Mouse (Mus musculus) spleen, postnatal 14 days (tissue): ENCODE results near the gene Chd3.
A peak's percentile ranks its signal among the peaks of the same experiment; 100 is the strongest.
"Not testable (repeated sequence)": the region's sequence is repeated elsewhere in the genome, so short reads cannot be mapped to it uniquely, and the experiment has no call there.

ENCODE experiments used
- DNase-seq, 2 experiments: peaks; one replicate each; pipeline ENCODE4 v3.0.0; 2021 to 2022; ENCODE audit warnings: low spot score in 2 of 2

Gene Chd3

GRCm38 (mm10) chr11:69406867-69407723 is 37.9 kb upstream of the Chd3 start:
- no peak for DNase-seq

DNA sequence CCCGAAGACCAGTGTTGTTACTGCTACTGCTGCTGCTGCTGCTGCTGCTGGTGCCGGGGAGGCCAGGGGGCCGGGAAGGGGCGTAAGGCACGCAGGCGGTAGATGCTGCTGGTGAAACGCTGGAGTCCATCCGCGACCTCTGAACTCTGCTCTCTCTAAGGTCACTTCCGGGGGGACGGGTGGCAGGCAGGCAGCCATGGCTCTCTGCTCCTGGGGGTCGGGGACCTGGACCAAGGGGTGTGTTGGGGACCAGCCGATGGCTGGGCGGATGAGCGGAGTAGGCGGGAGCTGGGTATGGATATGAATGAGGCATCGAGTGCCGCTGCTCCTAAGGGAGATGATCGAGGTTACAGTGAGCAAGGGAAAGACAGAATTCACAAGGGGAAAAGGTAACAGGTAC is 37.1 kb upstream of the Chd3 start:
- no peak for DNase-seq

DNA sequence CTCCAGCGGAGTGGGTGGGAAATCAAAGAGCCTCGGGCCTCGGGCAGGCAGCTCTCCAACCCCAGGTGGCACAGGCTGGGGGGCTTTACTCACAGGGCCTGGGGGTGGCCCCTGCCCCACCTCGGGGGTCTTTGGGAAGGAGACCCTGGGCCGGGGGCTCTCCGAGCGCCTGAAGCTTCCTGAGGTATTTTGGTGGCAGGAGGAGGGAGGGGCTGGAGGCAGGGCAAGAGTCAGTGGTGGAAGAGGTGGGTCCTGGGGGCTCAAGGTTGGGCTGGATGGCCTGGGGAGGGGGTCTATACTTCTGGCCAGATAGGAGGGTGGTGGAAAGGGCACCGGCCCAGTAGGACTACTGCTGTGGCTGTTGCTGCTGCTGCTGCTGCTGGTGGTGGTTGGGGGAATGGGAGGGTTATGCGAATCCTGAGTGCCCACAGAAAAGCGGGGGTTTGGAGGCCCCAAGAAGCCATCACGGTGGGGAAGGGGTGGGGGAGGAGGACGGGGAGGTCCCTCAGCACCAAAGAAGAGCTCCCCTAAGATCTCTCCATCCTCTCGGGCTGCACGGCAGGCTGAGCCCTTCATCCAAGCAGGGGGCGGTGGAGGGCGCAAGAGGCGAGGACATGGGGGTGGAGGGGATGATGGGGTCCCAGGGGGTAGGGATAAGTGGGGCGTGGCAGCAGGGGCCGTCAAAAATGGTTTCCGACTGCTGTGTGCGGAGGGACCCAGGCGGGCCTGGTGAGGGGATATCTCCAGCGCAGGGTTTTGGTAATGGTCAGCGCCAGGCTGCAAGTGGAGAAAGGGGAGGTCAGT is 36.4 kb upstream of the Chd3 start:
- no peak for DNase-seq

DNA sequence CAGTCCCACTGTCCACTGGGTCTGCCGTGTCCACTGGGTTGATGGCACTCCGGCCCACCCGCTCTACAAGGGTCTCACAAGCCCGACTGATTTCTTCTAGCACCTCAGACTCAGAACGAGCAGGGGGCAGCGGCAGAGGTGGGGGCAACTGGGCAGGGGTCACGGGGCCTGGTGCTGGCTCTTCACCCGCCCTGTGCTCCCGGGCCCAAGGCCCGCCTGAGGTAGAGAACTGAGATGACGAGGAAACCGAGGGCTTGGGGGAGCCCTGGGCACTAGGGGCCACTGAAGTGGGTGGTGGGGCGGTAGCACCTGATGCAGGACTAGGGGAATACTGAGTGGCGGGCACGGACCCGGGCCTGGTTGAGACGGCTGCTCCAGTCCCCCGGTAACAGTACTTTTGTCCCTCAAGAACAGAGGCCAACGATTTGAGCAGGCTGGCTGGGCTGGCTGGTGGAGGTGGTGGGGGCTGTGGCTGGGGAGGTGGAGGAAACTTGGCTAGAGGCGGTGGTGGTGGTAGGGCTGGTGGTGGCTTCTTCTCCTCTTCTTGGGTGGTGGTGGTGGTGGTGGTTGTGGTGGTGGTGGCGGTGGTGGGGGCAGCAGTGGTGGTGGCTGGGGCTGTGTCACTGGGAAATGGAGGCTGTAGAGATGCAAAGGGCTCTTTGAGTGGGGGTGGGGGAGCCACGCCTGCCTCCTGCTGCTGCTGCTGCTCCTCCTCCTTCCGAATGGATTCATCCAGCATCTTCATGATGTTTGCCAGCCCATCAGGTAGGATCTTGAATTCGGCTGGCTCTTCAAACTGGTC is 35.6 kb upstream of the Chd3 start:
- no peak for DNase-seq

GRCm38 (mm10) chr11:69403691-69404594 is 34.7 kb upstream of the Chd3 start:
- no peak for DNase-seq

GRCm38 (mm10) chr11:69401987-69402386 is 32.8 kb upstream of the Chd3 start:
- no peak for DNase-seq

DNA sequence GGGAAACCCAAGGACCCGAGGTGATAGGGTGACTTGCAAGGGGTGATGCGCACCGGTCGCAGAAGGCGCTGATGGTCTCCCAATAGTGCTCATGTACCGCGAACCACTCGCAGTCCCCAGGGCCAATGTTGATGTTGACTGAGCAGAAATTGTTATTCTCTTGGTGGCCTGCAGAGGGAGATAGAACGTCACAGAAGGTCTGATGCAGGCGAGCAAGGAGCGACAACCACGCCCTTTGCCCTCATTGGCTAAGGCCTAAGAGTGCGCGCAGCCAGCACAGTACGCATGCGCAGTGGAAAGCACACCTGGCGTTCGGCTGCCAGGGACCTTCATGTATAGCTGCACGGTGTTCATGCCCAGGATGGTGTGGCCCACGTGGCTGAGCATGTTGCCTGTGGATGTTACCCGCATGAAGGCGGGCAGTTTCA is 32.0 kb upstream of the Chd3 start:
- peak; percentile 66 to 76 for DNase-seq

GRCm38 (mm10) chr11:69400083-69400850 is 31.1 kb upstream of the Chd3 start:
- DNase-seq = no peak

- no peak for DNase-seq
Measured at GRCm38 (mm10) chr11:69399201-69400082, 30.2 kb upstream of the Chd3 start.

DNA sequence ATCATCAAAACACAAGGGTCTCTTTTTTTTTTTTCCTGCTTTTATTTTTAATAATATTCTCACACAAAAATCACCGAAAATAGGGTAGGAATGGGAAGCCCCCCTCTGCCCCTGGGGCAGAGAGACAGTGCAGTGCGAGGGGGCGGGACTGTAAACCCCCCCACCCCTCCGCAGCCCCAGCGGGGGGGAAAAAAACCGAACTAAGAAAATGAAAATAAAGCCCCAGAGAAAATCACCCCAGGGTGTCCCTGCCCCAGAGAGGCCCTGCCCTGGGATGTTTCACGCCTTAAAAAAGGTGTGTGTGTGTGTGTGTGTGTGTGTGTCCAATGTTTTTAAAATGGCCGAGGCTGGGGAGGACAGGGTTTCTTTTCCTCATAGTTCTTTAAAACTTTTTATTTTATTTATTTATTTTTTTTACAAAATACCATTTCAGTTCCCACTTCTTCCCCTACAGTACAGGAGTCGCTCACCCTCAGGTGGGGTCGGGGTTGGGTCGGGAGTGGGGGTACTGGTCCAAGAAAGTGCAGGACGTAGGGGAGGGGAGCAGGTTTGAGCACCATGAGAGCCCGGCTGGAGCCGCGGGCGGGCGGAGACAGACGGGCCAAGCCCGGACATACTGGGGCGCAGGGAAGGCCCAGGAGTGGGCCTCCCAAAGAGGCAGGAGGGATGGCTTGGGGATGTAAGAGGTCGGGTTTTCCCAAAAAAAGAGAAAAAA is 29.4 kb upstream of the Chd3 start:
- DNase-seq = no peak

GRCm38 (mm10) chr11:69398059-69398458 is 28.9 kb upstream of the Chd3 start, which contains the start of gene Tmem88:
Gene Tmem88, minus strand, starts transcription at chr11:69398234.
- no peak for DNase-seq

- no peak for DNase-seq
Measured at GRCm38 (mm10) chr11:69397581-69398057, 28.4 kb upstream of the Chd3 start.

- no peak for DNase-seq
Measured at GRCm38 (mm10) chr11:69396772-69397171, 27.6 kb upstream of the Chd3 start.

DNA sequence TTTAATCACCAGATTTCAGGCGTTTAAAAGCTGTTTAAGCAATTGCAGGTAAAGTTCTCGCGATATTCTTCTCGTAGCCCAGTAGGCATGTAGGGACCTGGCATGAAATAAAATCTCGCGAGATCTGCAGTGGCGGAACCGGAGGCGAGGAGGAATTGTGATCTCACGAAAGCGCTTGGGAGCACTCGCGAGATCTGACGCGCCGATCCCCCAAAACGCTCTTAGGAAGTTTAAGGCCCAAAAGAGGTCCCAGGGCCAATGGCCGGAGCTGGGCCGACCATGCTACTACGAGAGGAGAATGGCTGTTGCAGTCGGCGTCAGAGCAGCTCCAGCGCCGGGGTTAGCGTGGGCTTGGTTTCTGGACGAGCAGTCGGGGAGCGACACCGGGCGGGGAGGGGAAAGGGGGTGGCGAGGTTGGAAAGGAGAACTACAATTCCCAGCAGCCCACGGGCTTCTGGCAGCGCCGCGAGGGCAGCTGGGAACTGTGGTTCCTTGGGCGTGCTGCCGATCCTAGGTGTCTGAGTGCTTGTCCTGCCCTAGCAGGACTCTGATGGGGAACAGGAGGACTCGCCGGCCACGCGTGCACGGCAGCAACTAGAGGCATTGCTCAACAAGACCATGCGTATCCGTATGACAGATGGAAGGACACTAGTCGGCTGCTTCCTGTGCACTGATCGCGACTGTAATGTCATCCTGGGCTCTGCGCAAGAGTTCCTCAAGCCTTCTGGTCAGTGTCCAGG is 26.6 kb upstream of the Chd3 start:
- peak; percentile 82 to 89 for DNase-seq

- DNase-seq = peak; percentile 76 to 82
Measured at GRCm38 (mm10) chr11:69395235-69395633, 26.0 kb upstream of the Chd3 start, which contains the start of the genes Naa38 and Cyb5d1. Gene Naa38, plus strand, starts transcription at chr11:69395487. Gene Cyb5d1, minus strand, starts transcription at chr11:69395631.

DNA sequence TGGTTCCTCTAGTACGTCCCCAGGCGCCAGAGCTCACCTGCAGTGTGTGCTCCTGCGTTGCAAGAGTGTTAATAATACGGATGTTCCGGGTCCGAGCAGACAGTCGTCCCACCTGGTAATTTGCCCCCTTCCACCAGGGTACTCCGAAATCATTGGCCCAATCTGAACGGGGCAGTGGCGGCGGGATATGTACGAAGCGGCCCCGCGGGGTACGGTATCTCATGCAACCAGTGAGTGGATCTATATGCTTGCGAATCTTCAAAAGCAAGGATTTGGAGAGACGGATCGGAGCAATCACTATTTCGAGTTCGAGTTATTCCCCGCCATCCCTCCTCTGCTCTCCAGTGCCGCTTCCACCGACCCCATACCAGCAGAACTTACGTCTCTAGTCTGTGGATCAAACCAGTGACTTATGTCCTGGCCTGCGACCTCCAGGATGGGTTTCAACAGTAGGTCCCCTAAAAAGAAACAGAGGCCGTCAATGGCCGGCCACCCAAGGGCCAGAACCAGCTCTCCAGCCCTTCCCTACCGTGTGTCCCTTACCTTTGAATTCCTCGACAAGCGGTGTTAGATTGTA is 25.5 kb upstream of the Chd3 start:
- DNase-seq = not testable (repeated sequence)
